Mouse (Mus musculus) frontal cortex, adult 2 months (tissue): ENCODE measurements at regions not wholly inside any gene's neighbourhood (a gene's known extent, or its start where the extent isn't known, plus 50 kb on each side); places are given as distances from the start of the nearest gene placed in this dataset.

ENCODE experiments used
- DNase-seq, 2 experiments: peaks; one replicate each; pipeline ENCODE4 v3.0.0; 2022; ENCODE audit warnings: low spot score in 1 of 2; ENCODE audit errors: extremely low spot score in 1 of 2

DNA sequence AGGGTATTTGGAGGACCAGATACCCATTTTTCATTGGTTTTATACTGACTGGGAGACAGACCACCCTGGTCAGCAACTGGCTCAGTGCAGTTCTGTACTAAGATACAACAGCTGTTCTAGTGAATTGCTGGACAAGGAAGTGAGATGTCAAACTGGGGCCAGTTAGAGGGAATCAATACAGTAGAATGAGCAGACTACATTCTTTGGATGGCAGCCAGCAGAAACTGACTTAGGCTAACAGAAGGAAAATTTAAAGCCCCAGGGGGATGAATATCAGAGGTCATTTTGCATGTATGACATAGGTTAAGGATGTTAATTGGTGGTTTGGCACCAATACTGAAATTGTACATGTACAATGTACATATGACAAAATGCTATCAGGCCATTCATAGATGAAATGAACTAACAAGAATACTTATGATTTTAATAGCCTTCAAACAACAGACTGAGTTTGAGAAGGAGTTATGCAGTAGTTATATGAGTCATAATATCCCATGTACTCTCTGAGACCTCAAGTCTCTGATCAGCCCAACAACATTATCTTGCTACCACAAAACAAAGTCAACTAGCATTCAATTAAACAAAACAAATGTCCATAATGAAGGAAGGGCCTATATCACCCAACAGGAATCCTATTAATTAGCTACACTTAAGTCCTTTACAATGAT is 910.3 kb downstream of the Gsdmc2 start:
- DNase-seq = no peak

DNA sequence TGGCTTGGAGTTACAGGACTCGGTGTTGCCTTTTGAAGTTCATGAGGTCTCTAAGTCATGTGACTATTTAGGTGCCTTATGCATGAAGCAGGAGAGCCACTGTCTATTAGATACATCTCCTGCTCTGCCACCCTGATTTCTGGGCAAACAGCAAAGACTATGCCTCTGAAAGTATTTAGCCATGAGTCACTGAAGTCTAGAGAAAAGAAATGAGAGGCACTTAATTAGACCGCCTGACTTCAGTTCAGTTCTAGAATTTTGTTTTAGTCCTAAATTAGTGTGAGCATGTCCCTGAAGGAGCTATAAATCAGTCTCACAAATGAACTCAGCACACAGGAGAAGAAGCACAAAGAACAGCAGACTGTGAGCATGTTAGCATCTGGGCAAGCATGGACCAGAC is 924.5 kb downstream of the Gsdmc2 start:
- no peak for DNase-seq

DNA sequence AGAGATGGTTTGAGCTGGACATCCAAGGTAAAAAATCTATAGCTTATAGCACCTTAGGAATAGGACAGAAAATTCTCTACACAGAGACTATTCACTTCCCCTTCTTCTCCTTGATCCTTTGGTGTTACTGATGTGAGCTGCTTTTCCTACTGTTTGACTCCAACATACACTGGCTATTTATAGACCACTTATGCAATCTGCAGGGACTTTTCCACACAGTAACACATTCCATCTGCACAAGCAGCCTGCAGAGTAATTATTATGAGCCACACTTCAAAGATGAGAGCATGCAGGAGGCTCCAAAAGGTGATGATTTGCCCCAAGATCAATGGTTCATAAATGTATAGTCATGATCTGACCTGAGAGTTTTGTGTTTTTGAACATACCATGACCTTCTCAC is 925.7 kb downstream of the Gsdmc2 start:
- DNase-seq = peak in 1 of 2 experiments; percentile 62

DNA sequence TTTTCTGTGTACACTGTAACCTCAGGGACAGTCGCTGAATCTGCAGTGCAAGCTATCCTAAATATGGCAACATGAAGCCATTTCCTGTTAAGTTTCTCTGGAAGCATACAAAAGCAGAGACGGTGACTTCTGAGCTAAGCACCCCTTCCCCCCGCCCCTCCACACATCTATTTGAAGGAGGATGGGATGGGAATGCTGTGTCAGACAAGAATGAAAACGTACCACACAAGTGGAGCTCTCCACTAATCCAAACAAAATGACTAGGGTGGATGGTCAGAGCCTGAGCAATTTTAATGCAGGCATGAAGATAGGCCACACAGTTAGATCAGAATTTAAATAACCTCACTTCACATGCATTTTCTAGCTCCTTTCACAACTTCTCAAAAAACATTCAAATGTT is 936.6 kb downstream of the Gsdmc2 start:
- no peak for DNase-seq

DNA sequence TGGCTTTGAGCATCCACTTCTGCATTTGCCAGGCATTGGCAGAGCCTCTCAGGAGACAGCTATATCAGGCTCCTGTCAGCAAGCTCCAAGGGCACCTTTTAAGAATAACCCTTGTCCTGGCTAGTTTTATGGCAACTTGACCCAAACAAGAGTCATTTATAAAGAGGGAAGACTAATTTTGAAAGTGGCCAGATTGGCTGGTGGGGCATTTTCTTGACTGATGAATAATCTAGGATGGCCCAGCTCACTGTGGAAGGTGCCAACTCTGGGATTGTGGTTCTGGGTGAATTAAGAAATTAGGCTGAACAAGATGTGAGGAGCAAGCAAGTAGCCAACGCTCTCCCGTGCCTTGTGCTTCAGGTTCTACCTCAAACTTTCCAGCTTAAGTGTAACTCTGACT is 937.8 kb downstream of the Gsdmc2 start:
- no peak for DNase-seq

DNA sequence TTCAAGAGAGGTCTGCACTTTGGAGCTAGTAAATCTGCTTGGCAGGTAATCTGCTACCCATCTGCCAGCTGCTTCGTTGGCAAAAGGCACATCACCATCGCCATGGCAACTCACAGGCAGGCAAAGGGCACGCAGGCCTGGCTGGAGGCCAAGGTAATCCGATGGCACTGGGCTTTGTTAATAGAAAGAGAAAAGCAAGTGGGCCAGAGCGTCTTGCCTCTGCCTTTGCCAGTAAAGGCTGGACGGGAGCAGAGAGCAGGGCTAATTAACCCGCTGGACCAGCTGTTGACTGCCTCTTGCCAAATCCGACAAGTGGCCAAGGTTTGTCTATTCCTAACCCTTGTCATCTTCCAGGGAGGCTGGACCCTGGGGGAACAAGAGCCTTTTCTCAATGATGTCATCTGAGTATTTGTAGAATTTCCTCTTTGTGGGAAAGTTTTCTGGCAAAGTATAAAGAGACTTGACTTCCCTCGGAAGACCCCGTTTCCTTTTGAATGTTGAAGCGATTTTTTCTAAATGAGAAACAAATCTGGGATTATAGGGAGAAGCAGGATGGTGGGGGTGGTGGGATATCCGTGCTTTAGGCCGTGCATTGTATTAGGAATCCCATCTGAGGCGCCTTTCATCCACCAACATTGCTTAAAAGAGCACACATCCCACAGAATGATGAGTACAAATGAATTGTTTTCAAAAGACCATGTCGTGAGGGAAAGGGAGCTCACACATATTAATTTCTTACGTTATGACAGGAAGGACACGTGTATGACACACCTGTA is 941.7 kb downstream of the Gsdmc2 start:
- DNase-seq = peak; percentile 63 to 80

DNA sequence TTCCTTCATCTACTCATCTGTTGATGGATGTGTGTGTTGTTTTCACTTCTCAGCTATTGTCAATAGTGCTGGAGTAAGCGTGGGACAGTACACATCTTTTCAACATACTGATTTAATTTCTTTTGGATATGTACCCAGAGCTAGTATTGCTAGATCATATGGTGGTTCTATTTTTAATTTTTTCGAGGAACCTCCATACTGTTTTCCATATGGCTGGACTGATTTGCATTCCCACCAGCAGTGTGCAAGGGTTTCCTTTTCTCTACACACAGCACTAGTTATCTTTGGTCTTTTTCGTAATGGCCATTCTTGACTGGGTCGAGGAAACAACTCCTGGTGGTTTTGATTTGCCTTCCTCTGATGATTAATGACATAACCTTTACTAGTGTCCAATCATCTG is 943.0 kb downstream of the Gsdmc2 start:
- peak in 1 of 2 experiments; percentile 37 for DNase-seq

DNA sequence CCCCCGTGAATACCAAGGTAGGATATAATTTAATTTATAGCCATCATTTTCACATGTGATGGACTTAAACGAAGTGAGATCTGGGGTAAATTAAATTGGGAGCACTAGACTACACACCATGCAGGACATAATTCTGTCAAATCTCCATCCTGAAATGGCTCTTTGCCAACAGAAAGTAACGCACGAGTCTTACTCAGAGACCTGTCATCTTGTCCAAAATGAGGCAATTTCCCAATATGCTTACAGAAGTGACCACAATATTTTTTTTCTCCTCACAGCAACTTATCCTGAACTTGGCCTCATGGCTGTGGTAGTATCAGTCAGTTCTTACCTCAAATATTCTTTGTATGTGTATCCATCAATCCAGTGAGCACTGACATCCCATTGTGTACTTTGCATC is 955.2 kb downstream of the Gsdmc2 start:
- DNase-seq = no peak

DNA sequence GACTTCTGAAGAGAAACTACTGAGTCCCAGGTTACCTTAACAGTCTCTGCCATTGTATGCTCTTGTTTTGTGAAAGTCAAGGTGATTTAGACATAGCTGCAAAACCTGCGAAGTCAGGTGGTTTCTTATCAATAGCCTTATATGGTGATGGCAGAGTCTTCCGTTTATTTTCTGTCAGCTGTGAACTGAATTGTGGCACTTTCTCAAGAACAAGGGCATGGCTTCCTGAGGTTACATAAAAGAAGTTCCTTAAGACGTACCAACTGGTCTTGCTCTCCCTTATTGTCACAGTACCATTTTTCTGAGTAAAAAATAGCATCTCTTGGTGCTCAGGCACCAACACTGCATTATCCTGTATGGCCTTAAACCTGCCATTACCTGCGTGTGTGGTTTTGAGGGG is 959.6 kb downstream of the Gsdmc2 start:
- DNase-seq = no peak

DNA sequence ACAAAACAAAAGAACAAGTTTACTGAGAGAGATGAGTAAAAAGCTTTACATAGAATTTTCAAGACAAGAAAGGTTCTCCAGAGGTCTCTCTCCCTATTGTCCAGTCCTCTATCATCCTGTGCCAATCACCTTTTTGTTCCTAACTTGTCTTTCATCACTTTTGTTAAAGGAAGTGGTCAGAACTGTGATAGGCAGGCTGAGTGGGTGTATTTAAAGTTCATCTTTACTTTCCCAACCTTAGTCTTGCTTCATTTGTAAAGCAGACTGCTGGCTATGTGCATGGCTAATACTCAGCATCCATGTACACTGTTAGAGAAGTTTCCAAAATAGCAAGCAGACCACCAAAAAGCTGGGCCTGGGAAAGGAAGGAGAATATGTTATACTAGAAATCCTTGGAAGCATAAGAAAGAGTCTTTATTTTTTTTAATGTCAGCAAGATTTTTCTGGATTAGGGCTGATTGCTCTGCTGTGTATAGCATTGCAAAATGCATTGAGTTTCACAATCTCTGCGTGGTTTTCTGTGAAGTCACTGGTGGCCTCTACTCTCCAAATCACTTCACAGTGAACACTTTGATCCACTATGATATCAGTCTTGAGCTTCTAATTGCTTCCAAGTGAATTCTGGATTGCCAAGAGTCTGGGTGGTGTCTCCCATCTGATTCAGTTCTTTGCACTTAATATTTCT is 973.8 kb downstream of the Gsdmc2 start:
- no peak for DNase-seq

DNA sequence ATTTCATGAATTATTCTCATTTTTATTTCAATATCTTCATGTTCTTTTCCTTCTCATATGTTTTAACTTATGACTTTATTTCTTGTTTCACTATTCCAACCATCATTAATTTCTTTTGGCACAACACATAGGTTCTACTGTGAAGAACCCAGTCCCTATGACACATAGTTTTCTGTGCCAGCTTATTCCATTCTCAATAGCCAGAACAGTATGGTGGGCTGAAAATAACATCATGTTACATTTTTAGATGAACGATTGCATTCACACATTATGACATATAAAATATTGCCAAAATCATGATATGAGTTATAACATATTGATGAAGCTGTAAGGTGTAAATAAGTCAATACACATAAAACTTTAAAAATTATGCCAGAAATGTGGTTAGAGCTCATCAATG is 982.4 kb downstream of the Gsdmc2 start:
- DNase-seq = no peak

DNA sequence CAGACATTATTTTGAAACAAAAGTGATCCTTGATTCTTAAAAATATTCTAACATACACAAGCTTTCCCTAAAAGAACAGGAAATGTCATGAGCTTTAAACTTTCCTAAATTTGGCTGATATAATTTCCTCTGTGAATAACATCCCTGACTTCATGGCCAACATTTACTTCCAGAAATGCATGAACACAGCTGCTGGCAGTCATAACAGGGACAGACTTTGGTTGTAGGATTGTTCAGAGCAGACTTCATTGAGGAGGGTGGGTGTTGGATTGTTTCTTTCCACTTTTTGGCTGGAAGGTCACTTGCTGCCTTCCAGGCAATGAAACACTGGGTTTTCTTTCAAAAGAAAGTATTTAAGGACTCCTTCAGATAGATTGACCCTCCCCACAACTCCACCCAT is 983.6 kb downstream of the Gsdmc2 start:
- no peak for DNase-seq

DNA sequence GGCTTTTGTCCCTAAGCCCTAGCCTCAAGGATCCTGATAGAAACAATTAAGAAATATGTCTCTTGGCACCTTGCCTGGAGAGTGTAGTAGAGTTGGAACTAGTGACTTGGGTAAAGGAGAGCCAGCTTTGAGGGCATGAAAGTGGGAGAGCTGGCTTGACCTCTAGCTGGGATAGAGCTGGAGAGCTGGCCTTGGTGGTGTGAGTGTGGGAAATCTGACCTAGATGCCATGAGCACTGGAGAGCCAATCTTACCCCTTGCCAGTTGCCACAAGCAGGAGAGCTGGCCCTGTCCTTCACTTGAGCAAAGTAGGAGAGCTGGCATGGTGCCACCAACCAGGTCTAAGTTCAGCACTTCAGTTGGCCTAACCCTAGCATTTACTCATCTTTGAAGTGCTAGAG is 995.7 kb downstream of the Gsdmc2 start:
- no peak for DNase-seq

DNA sequence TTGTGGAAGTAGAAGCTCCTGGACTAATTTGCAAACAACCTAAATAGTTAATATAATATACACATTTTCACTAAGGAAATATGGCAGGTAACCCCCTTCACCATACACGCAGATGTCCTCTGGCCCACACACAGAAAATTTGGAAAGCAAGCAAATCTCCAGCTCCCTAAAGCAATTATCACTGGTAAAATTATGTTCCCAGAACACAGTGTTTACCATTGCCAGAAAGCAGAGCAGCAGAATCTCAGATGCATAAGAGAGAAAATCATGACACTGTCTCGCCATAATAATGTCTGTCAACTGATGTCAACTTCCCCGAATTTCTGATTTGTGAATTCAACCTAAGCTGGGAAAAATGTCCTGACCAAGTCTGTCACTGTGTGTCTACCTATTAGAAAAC is 999.1 kb downstream of the Gsdmc2 start:
- no peak for DNase-seq

DNA sequence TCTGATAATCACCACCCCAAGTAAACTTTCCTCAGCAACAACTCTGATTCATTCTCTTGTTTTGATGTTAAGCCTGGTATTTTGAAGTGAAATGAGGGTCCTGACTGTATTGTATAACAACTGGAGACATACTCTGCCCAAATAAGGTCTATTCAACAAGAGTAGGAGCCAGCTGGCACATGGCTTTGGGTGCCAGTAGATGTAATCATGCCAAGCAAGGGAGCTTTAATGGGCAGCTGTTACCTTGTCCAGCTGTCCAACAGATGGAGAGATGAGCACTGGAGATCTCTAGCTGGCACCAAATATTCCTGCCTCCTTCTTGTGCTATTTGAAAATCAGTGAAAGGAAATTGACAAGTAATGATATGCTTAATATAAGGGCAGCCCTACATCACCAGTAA is 1019.4 kb downstream of the Gsdmc2 start:
- DNase-seq = no peak

DNA sequence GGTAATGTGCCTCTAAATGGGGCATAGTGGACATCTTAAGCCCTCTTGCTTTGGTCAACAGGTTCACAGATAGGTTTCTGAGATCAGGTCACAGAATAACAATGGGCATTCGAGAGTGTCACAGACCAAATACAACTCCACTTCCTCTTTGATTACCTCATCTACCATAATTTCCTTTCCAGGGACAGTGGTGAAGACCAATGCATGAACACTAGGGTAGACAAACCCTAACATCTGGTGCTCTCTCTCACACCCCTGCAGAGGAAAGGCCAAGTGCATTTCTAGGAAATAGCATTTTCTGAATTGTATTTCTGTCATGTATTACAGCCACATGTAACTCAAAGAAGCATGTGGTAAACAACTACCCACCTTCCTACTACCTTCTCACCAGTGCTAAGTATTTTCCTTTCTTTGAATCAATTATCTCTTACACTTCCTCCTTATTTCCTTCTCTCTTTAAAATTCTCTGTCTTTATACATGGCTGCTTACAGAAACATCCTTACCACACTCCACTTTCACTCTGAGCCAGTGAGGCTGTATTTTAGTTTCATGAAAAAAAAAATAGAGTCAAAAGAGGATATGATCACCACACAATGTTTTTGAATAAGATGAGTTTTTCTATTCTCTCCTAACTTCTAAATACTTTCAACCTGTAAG is 1021.0 kb downstream of the Gsdmc2 start:
- no peak for DNase-seq

DNA sequence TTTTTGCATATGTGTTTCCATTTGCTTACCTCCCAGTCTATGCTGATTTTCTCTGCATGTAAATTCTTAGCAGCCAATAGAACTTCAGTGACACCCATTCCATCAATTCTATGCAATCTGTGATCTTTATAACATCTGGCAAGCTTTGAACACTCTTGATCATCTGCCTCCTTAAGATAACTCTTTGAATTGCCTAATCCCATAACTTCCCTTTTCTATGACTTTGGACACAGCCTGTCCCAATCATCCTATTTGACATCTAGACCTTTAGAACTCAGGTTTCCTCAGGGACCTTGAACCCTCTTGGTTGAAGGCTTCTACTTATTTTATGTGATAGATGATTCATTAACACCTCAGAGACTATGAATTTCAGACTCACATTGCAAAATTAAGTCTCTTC is 1022.7 kb downstream of the Gsdmc2 start:
- DNase-seq = no peak

DNA sequence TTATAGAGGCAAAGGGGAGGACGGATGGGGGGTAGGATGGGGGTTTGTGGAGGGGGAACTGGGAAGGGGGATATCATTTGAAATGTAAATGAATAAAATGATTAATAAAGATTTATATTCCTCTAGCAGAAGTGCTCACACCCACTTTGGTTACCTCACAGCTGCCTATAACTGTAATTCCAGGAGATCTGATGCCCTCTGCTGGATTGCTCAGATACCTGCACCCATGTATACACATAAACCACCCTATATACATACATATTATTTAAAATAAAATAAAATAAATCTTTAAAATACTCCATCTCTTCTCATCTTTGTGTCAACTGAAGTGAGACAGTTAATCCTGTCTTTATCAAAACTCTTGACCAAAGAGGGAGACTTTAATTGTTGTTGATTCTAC is 1031.9 kb downstream of the Gsdmc2 start:
- DNase-seq = no peak

DNA sequence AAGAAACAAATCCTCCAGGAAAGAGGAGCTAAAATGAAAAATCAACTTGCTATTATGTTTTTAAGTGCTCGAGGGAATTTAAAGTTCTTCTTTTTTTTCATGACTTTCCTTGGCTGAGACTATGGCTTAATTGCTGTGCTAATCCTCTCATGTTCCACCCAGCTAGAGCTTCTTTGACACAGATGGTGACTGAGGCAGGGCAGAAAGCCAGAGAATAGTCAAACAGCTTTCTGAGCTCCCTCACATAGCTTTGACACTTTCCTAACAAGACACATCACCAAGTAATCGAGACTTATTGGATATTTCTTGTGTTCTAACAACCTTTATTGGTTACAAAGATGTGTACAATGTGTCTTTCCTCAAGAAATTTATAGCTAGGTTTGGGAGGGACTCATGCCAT is 1033.0 kb downstream of the Gsdmc2 start:
- DNase-seq = peak; percentile 7 to 43

DNA sequence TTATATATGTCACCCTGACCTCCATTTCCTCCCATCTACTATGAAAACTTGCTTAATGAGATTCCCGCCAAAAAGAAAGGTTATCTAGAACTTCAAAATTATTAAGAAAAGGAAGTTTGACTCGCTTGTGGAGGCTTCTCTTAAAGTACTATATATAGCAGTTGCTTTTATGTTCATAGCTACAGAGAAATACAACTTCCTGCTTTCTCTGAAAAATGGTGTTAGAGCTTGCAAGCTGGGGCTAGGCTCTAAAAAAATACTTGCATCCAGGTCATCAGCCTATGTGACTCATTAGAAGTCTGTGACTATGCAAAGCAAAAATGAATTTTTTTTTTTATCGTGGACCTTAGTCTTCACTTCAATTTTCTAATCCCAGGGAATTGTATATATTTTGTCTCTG is 1035.7 kb downstream of the Gsdmc2 start:
- no peak for DNase-seq

DNA sequence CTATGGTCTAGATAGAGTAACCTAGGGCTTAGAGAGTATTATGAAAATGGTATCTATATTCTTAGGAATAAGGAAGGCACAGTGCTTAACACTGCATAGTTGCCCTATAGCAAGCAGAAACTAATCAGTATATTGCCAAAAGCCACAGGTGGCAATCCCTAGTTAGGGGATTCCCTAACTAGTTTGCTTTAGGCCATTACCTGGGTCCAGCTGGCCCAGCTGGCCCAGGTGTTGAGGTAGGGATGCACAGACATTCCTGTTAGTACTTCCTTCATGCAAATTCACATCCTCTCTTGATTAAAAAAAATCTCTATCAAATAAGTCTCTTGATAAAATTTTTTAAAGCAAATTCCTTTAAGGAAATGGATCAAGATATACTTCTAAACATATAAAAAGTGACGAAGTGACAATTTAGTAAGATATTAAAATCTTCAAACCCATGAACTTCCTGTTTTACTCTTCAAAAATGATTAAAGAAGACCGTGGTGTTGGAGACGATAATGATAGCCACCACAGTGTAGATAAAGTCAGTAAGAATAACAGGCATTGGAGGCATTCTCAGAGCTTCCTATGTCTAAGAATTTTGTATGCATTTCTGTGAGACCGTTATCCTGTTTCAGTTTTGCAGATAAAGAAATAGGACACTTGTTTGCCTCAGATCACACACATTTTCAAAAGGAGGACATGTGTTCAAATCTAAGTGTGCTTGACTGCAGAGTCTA is 1036.7 kb downstream of the Gsdmc2 start:
- DNase-seq = no peak
